Mouse (Mus musculus) cerebellum, adult 2 months (tissue): Measurements from ENCODE around the gene Slc25a24.

ENCODE experiments used
- CTCF ChIP-seq: fragments of 200-500 bp; IDR thresholded peaks from 2 replicates; pipeline ENCODE4 v1.5.1; 2011; ENCODE audit warnings: low read depth, mild to moderate bottlenecking, control low read depth, low read length, moderate library complexity, borderline replicate concordance; ENCODE audit not compliant: insufficient read depth
- POLR2A ChIP-seq: fragments of 200-500 bp; IDR thresholded peaks from 2 replicates; pipeline ENCODE4 v1.6.1; 2011; ENCODE audit warnings: low read length, control low read depth, borderline replicate concordance; ENCODE audit not compliant: insufficient read depth

GRCm38 (mm10) chr3:109164088-109164487 is 41.1 kb downstream of the Slc25a24 start:
- no peak for TF ChIP-seq POLR2A
- TF ChIP-seq CTCF: no peak
